9 mouse cellular contexts compared by ENCODE assay signal in the genomic region with DNA sequence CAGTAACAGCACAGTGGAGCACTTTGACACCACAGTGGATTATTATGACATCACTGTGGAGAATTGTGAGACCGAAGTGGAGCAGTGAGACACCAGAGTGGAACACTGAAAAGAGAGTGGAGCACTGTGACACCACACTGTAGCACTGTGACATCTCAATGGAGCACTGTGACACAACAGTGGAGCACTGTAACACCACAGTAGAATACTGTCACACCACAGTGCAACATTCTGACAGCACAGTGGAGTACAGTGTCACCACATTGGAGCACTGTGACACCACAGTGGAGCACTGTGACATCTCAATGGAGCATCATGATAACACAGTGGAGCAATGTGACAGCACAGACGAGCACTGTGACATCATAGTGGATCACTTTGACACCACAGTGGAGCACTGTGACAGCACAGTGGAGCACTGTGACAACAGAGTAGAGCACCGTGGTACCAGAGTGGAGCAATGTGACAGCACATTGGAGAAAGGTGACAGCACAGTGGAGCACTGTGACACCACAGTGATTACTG.
DNase-seq lines count a peak whose midpoint lies in the region; ATAC-seq lines count a peak whose summit lies in the region.
"Had no signal": no experiment of that assay in that cellular context is flagged by ENCODE, and none has a peak within 500 bp of the region (broad histone marks: within the 10 kb centered on the region; RNA-seq: fewer than 3 reads in every experiment).

No protein-coding gene starts in this region.

- no peaks in the 10 kb centered on the region for H3K36me3 ChIP-seq in heart, embryonic 12.5 days
- H3K36me3 ChIP-seq in embryonic facial prominence, embryonic 14.5 days (ENCODE audit: control insufficient read depth, insufficient read depth, low read length), result no peaks in the 10 kb centered on the region
- H3K36me3 ChIP-seq in limb, embryonic 11.5 days (ENCODE audit: control insufficient read depth, insufficient read depth, low read length), result 0 out of 2 replicates have a peak, but pooled peaks cover 10% of the 10 kb centered on the region
- H3K36me3 ChIP-seq in splenic B cell, adult 2 months (ENCODE audit: control insufficient read depth, insufficient read depth, low read length, poor library complexity, severe bottlenecking), result no peaks in the 10 kb centered on the region
- H3K36me3 ChIP-seq: limb, embryonic 12.5 days had no signal

- no peak overlapping the region for H3K27ac ChIP-seq in heart, embryonic 12.5 days (ENCODE audit: poor library complexity, severe bottlenecking)
- H3K27ac ChIP-seq in embryonic facial prominence, embryonic 14.5 days (replicated peaks; ENCODE audit: low read depth, low read length), result no peak overlapping the region
- H3K27ac ChIP-seq in limb, embryonic 11.5 days (replicated peaks; ENCODE audit: low read depth, low read length), result no peak overlapping the region
- H3K27ac ChIP-seq: limb, embryonic 12.5 days had no signal

- WGBS in heart, embryonic 12.5 days, result 57% methylated on average over 3 of the region's 3 CpGs
- 70% methylated on average over 3 of the region's 3 CpGs for WGBS in embryonic facial prominence, embryonic 14.5 days
- WGBS in limb, embryonic 11.5 days, result 71% methylated on average over 3 of the region's 3 CpGs

- H3K9me3 ChIP-seq in heart, embryonic 12.5 days (replicated peaks), result peaks cover 86% of the 10 kb centered on the region
- peaks cover 82% of the 10 kb centered on the region for H3K9me3 ChIP-seq in embryonic facial prominence, embryonic 14.5 days (ENCODE audit: control insufficient read depth, low read length)
- H3K9me3 ChIP-seq in limb, embryonic 11.5 days (ENCODE audit: control insufficient read depth, low read length), result peaks cover 78% of the 10 kb centered on the region

- peak; percentile 26; the same call in 1 of the 2 replicates for ATAC-seq in heart, embryonic 12.5 days (ENCODE audit: insufficient number of reproducible peaks, low FRiP score)
- ATAC-seq in embryonic facial prominence, embryonic 14.5 days (ENCODE audit: low read depth), result no peak
- ATAC-seq in limb, embryonic 11.5 days (ENCODE audit: insufficient number of reproducible peaks, low FRiP score, low TSS enrichment, low read depth), result 0 out of 2 replicates have a peak, but pooled peaks have one; percentile 14

- no peak overlapping the region for H3K4me2 ChIP-seq in heart, embryonic 12.5 days
- no peak overlapping the region for H3K4me2 ChIP-seq in embryonic facial prominence, embryonic 14.5 days (ENCODE audit: low read depth, low read length)
- H3K4me2 ChIP-seq in limb, embryonic 11.5 days (ENCODE audit: low read depth, severe bottlenecking), result no peak overlapping the region
- H3K4me2 ChIP-seq: limb, embryonic 12.5 days had no signal

- no peaks in the 10 kb centered on the region for H3K4me1 ChIP-seq in heart, embryonic 12.5 days (replicated peaks)
- H3K4me1 ChIP-seq in embryonic facial prominence, embryonic 14.5 days (ENCODE audit: control insufficient read depth, insufficient read depth, low read length), result no peaks in the 10 kb centered on the region
- H3K4me1 ChIP-seq in limb, embryonic 11.5 days (ENCODE audit: control insufficient read depth, insufficient read depth, low read length), result no peaks in the 10 kb centered on the region
- H3K4me1 ChIP-seq: limb, embryonic 12.5 days had no signal

- H3K4me3 ChIP-seq in heart, embryonic 12.5 days, result no peak overlapping the region
- no peak overlapping the region for H3K4me3 ChIP-seq in embryonic facial prominence, embryonic 14.5 days (ENCODE audit: low read depth, low read length)
- no peak overlapping the region for H3K4me3 ChIP-seq in limb, embryonic 11.5 days (ENCODE audit: low read depth, low read length)
- H3K4me3 ChIP-seq: limb, embryonic 12.5 days had no signal

- H3K27me3 ChIP-seq in heart, embryonic 12.5 days (replicated peaks), result no peaks in the 10 kb centered on the region
- H3K27me3 ChIP-seq in embryonic facial prominence, embryonic 14.5 days (replicated peaks; ENCODE audit: control insufficient read depth, insufficient read depth, low read length), result no peaks in the 10 kb centered on the region
- H3K27me3 ChIP-seq in limb, embryonic 11.5 days (ENCODE audit: control insufficient read depth, insufficient read depth, low read length), result no peaks in the 10 kb centered on the region
- H3K27me3 ChIP-seq in splenic B cell, adult 2 months (ENCODE audit: control insufficient read depth, insufficient read depth, low read length, poor library complexity, severe bottlenecking), result no peaks in the 10 kb centered on the region
- H3K27me3 ChIP-seq: limb, embryonic 12.5 days had no signal

- DNase-seq in heart, adult 18-20 months, result no peak
- DNase-seq in A20 (ENCODE audit: low read depth, low spot score), result peak; percentile 39
- DNase-seq in embryonic facial prominence, embryonic 14.5 days (ENCODE audit: low spot score), result peak; percentile 4
- peak; percentile 31 for DNase-seq in limb, embryonic 11.5 days (ENCODE audit: low spot score)
- peak; percentile 26 for DNase-seq in splenic B cell, adult 2 months (ENCODE audit: low read depth, low spot score)
- no peak for DNase-seq in cerebellum, adult 11 months
- DNase-seq in layer of hippocampus, adult 11-12 months (ENCODE audit: low spot score), result no peak

- H3K9ac ChIP-seq in heart, embryonic 12.5 days, result no peak overlapping the region
- no peak overlapping the region for H3K9ac ChIP-seq in embryonic facial prominence, embryonic 14.5 days (ENCODE audit: low read depth, low read length)
- H3K9ac ChIP-seq in limb, embryonic 11.5 days (ENCODE audit: low read length), result no peak overlapping the region
- H3K9ac ChIP-seq: limb, embryonic 12.5 days had no signal

Comparison
In these comparisons a context has a peak if more than half of its experiments do, and no peak if none do; other contexts are left out.
1. DNase-seq: peak in A20 (single experiment), embryonic facial prominence, embryonic 14.5 days (single experiment), limb, embryonic 11.5 days (single experiment) and splenic B cell, adult 2 months (single experiment); none in heart, adult 18-20 months (0 of 2), cerebellum, adult 11 months (single experiment) and layer of hippocampus, adult 11-12 months (single experiment).